Mouse (Mus musculus) neural tube, embryonic 14.5 days (tissue): ENCODE results near the gene Cklf. TPM values are rescaled to one million over a fixed set of nuclear protein-coding genes. Genes with fewer than 3 reads are reported as not detected.
"Not testable (repeated sequence)": the region's sequence is repeated elsewhere in the genome, so short reads cannot be mapped to it uniquely, and the experiment has no call there.

ENCODE experiments used
- ATAC-seq: fragments of 200-750 bp; cut with Nextera tagmentation; 2 replicates; pipeline ENCODE4 v1.8.0; 2017; ENCODE audit warnings: low read depth, mild to moderate bottlenecking, moderate TSS enrichment, moderate library complexity
- H3K27ac ChIP-seq: fragments of 300-500 bp; sonication (generic); 2 replicates; pipeline ENCODE4 v1.5.1; 2014; ENCODE audit warnings: low read depth, mild to moderate bottlenecking, control low read depth, low read length, moderate library complexity, mixed read lengths
- H3K27me3 ChIP-seq: fragments of 300-500 bp; sonication (generic); 2 replicates; pipeline ENCODE4 v1.6.1; 2014; ENCODE audit warnings: low read length; ENCODE audit not compliant: control insufficient read depth, insufficient read depth
- H3K36me3 ChIP-seq: fragments of 300-500 bp; sonication (generic); 2 replicates; pipeline ENCODE4 v1.6.1; 2014; ENCODE audit warnings: low read length, mixed read lengths; ENCODE audit not compliant: control insufficient read depth, insufficient read depth
- H3K4me1 ChIP-seq: fragments of 300-500 bp; sonication (generic); 2 replicates; pipeline ENCODE4 v1.6.1; 2014; ENCODE audit warnings: low read length; ENCODE audit not compliant: control insufficient read depth, insufficient read depth
- H3K4me2 ChIP-seq: fragments of 300-500 bp; sonication (generic); 2 replicates; pipeline ENCODE4 v1.6.1; 2014; ENCODE audit warnings: mild to moderate bottlenecking, low read depth, low read length, control low read depth
- H3K4me3 ChIP-seq: fragments of 300-500 bp; sonication (generic); 2 replicates; pipeline ENCODE4 v1.5.1; 2014; ENCODE audit warnings: low read depth, low read length, control low read depth, mixed read lengths
- H3K9ac ChIP-seq: fragments of 300-500 bp; sonication (generic); replicated peaks from 2 replicates; pipeline ENCODE4 v1.6.1; 2014; ENCODE audit warnings: low read depth, mild to moderate bottlenecking, control low read depth, low read length, mixed read lengths
- H3K9me3 ChIP-seq: fragments of 300-500 bp; sonication (generic); 2 replicates; pipeline ENCODE4 v1.6.1; 2016; ENCODE audit warnings: low read length; ENCODE audit not compliant: control insufficient read depth
- WGBS: fragments of 180-500 bp; shearing (Covaris S2); extraction: QIAGEN DNeasy Blood & Tissue Kit; methylation state at CpG from one replicate; pipeline ENCODE4 v1.1.7; 2014; 5-methylcytosine and 5-hydroxymethylcytosine counted together
- polyA plus RNA-seq: library from polyadenylated mRNA; unstranded; fragments of >200 nt; fragmentation: Nextera tagmentation; extraction: Ambion mirVana; gene quantifications from 2 replicates; pipeline ENCODE4 v1.2.1, GENCODE M21; 2014

The Cklf gene
- polyA plus RNA-seq, 1 experiment from 2014 or later = 31.1 TPM

DNA sequence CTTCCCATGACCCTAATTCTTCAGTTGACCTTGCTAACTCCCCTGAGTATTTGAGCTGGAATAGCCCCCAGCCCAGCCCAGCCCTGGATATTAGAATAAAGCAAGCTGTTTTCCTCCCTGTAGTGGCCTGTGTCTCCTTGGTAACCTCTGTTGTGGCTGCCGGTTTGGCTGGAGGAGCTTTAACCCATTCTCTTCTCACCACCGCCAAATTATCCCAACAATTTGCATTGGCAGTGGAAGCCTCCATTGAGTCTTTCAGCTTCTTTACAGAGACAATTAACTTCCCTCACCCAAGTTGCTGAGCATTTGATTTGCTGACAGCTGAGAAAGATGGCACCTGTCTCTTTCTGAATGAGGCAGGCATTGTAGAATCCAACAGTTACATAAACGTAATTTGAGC is 50.9 kb downstream of the Cklf start:
- H3K27ac ChIP-seq, H3K9ac ChIP-seq, H3K4me2 ChIP-seq, H3K36me3 ChIP-seq, H3K27me3 ChIP-seq, H3K9me3 ChIP-seq, H3K4me1 ChIP-seq, H3K4me3 ChIP-seq: not testable (repeated sequence)
- peak; percentile 75; the same call in 1 of the 2 replicates for ATAC-seq
- 10% methylated on average over 3 of the region's 3 CpGs for WGBS

DNA sequence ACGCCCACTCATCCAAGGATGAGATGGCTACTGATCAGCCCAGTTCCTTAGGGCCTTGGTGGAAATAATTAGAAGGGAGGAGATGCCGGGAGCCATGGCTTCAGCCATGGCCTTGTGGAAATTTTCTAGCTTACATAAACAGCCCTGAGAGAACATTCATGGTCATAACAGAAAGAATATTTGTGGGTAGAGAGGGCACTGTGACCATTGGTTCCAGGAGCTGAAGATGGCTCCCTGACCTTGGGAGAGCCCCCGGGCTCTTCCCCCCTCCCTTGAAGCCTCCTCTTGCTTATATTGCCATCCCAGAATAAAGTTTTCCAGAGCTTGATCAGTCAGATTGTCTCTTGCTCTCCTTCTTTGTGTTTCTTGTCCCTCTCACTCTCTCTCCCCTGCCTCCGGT is 51.9 kb downstream of the Cklf start:
- not testable (repeated sequence) for H3K9ac ChIP-seq, H3K36me3 ChIP-seq, H3K27me3 ChIP-seq, ATAC-seq, H3K4me1 ChIP-seq, H3K4me3 ChIP-seq, H3K9me3 ChIP-seq, H3K4me2 ChIP-seq, H3K27ac ChIP-seq
- WGBS = 95% methylated on average over 4 of the region's 4 CpGs

GRCm38 (mm10) chr8:104304962-104305361 is 54.3 kb downstream of the Cklf start:
- ATAC-seq = no peak
- no peak overlapping the region for H3K27ac ChIP-seq

DNA sequence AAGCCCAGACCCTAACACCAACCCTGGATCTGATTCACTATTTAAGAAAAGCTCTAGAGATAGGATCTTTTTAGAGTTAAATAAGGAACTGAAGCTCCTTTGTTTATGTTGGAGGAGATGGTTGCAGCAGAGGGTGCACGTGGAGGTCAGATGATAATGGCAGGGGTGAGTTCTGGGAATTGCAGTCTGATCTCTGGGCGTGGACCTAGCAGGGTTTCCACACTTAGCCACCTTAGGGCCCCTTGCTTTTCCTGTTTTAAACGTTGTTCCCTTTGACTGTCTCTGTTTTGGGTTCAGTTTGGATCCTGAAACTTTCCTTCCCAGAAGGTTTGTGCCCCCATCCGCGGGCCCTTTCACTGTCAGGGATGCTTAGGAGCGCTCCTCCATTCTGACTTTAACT is 57.7 kb downstream of the Cklf start:
- ATAC-seq, H3K27ac ChIP-seq: not testable (repeated sequence)
- 40% methylated on average over 6 of the region's 6 CpGs for WGBS

More at GRCm38 (mm10) chr8:104304962-104305361, 54.3 kb downstream of the Cklf start:
- WGBS = 91% methylated on average over 11 of the region's 11 CpGs
- Histone ChIP-seq H3K9ac (no peak overlapping the region), H3K4me2 (no peak overlapping the region), H3K4me3 (no peak overlapping the region), H3K4me1 (no peaks in the 10 kb centered on the region), H3K9me3 (no peaks in the 10 kb centered on the region), H3K36me3 (no peaks in the 10 kb centered on the region), H3K27me3 (no peaks in the 10 kb centered on the region)

GRCm38 (mm10) chr8:104309441-104310155 is 58.9 kb downstream of the Cklf start, which contains the start of the genes Gm45711 and Cmtm1:
Gene Gm45711 (minus strand): TSS chr8:104310081.
Gene Cmtm1 (minus strand): TSS chr8:104310145.
- H3K4me1 ChIP-seq, H3K27me3 ChIP-seq, H3K4me2 ChIP-seq, ATAC-seq, H3K9ac ChIP-seq, H3K36me3 ChIP-seq, H3K27ac ChIP-seq, H3K9me3 ChIP-seq, H3K4me3 ChIP-seq: not testable (repeated sequence)
- WGBS = 92% methylated on average over 36 of the region's 36 CpGs

More for the DNA sequence above, 57.7 kb downstream of the Cklf start:
- not testable (repeated sequence) for H3K4me3 ChIP-seq, H3K9me3 ChIP-seq, H3K4me2 ChIP-seq, H3K4me1 ChIP-seq, H3K9ac ChIP-seq, H3K36me3 ChIP-seq, H3K27me3 ChIP-seq

GRCm38 (mm10) chr8:104312023-104312422 is 61.4 kb downstream of the Cklf start:
- H3K4me3 ChIP-seq, H3K4me2 ChIP-seq, H3K4me1 ChIP-seq, H3K27me3 ChIP-seq, H3K9ac ChIP-seq, H3K36me3 ChIP-seq, H3K9me3 ChIP-seq, H3K27ac ChIP-seq, ATAC-seq: not testable (repeated sequence)
- WGBS = 88% methylated on average over 3 of the region's 3 CpGs

- Histone ChIP-seq H3K9ac (no peak overlapping the region), H3K4me3 (no peak overlapping the region), H3K36me3 (no peaks in the 10 kb centered on the region), H3K9me3 (no peaks in the 10 kb centered on the region), H3K27ac (no peak overlapping the region), H3K4me2 (no peak overlapping the region), H3K4me1 (no peaks in the 10 kb centered on the region), H3K27me3 (no peaks in the 10 kb centered on the region)
- 72% methylated on average over 4 of the region's 4 CpGs for WGBS
- ATAC-seq = no peak
Measured at GRCm38 (mm10) chr8:104313311-104313710, 62.6 kb downstream of the Cklf start.

Other genes starting within 250 kb of the Cklf start
- 4.2 and 16.8 TPM in 2 replicates for gene Cdh5, start 149.2 kb upstream of the Cklf start, polyA plus RNA-seq
- 10.2 and 13.5 TPM in 2 replicates for gene Bean1, start 80.4 kb upstream of the Cklf start, polyA plus RNA-seq
- 49.2 and 53.1 TPM in 2 replicates for gene Tk2, start 2.3 kb upstream of the Cklf start, polyA plus RNA-seq
- gene Cmtm2a, start 42.3 kb downstream of the Cklf start, polyA plus RNA-seq = not detected in 2 replicates
- gene Gm45711, start 59.2 kb downstream of the Cklf start, polyA plus RNA-seq = not detected in 2 replicates
- not detected in 2 replicates for gene Cmtm1, start 59.3 kb downstream of the Cklf start, polyA plus RNA-seq
- gene Gm11020, start 70.7 kb downstream of the Cklf start, polyA plus RNA-seq = not detected in 2 replicates
- not detected in 2 replicates for gene Cmtm2b, start 71.4 kb downstream of the Cklf start, polyA plus RNA-seq
- 23.4 and 42.9 TPM in 2 replicates for gene Cmtm3, start 88.5 kb downstream of the Cklf start, polyA plus RNA-seq
- gene Cmtm4, start 144.9 kb downstream of the Cklf start, polyA plus RNA-seq = 2.9 and 3.9 TPM in 2 replicates
- gene Dync1li2, start 192.2 kb downstream of the Cklf start, polyA plus RNA-seq = 84.9 and 113 TPM in 2 replicates